8 mouse cellular contexts compared by ENCODE assay signal in the genomic region with DNA sequence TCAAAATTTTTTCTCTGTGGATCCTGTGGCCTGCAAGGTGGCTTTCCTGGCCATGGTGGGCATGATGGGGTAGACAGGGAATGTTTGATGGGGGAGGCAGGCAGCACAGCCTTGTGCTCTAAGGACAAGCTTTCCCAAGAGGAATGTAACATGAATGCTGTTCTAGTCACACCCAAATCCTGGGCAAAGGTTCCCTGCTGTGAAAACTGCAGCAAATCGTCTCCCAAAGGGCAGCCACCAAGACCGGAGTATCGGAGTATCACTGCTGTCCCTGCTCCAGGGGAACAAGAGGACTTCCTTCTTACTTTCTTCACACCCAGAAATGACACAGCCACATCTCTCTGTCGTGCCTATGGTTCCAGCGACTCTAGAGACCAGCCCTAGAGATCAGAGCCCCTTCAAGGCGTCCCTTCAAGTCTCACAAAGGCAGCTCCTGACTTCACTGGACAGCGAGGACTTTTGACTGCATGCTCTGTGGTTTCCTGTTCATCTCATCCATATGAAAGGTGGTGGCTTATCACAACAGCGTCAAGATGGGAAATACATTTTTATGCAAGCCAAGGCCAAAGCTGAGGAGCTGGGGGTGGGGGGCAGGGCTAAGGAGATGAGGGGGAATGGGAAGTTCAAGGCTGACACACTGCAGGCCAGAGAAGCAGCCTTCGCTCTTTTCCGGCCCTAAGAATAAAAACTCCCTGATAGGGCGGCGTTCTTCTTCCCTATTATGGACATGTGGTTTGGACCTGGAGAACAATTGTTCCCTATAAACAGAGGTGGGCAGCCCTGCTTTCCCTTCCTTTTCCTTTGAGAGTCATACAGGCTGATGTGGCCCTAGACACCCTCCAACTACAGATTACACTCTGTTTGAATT. TPM values are rescaled to one million over a fixed set of nuclear protein-coding genes. Genes with fewer than 3 reads are reported as not detected.
DNase-seq lines count a peak whose midpoint lies in the region; ATAC-seq and TF ChIP-seq lines count a peak whose summit lies in the region.

No protein-coding gene starts in this region.

- H3K4me2 ChIP-seq in forebrain, embryonic 16.5 days (ENCODE audit: low read length) = no peak overlapping the region
- H3K4me2 ChIP-seq in kidney, postnatal 0 days (ENCODE audit: low read length) = no peak overlapping the region

- DNase-seq in forebrain, embryonic 10.5 days (ENCODE audit: extremely low spot score, low spot score) = no peak
- DNase-seq in kidney, postnatal 0 days (ENCODE audit: low spot score) = no peak
- peak; percentile 75 for DNase-seq in lung, postnatal 36 days
- DNase-seq in left cerebral cortex, postnatal 4 days = no peak
- no peak for DNase-seq in gastrocnemius, adult 18-20 months (ENCODE audit: low spot score)
- no peak for DNase-seq in ovary, adult 18-20 months (ENCODE audit: low spot score)

- H3K9ac ChIP-seq in forebrain, embryonic 16.5 days (replicated peaks; ENCODE audit: low read depth, low read length) = no peak overlapping the region
- H3K9ac ChIP-seq in kidney, postnatal 0 days (ENCODE audit: low read depth, low read length) = no peak overlapping the region

- H3K36me3 ChIP-seq in forebrain, embryonic 10.5 days (replicated peaks) = no peaks in the 10 kb centered on the region
- no peaks in the 10 kb centered on the region for H3K36me3 ChIP-seq in forebrain, embryonic 16.5 days (ENCODE audit: control insufficient read depth, insufficient read depth)
- H3K36me3 ChIP-seq in kidney, postnatal 0 days (ENCODE audit: insufficient read depth, low read length) = no peaks in the 10 kb centered on the region

- intact Hi-C loops in left cerebral cortex, postnatal 4 days (cut with DNase I) = no loop called here

- no peak for ATAC-seq in forebrain, embryonic 16.5 days
- ATAC-seq in granulocyte monocyte progenitor cell, adult 5-6 weeks (replicated peaks; ENCODE audit: poor library complexity, severe bottlenecking) = peak; percentile 58
- no peak for ATAC-seq in kidney, postnatal 0 days (replicated peaks; ENCODE audit: low FRiP score, low read depth)

- 0 out of 2 replicates have a peak overlapping the region, but pooled peaks have one; percentile 1 for H3K27ac ChIP-seq in forebrain, embryonic 10.5 days
- no peak overlapping the region for H3K27ac ChIP-seq in forebrain, embryonic 16.5 days (ENCODE audit: low read length)
- peak overlapping the region; percentile 25 for H3K27ac ChIP-seq in kidney, postnatal 0 days

- WGBS in forebrain, embryonic 10.5 days = 73% methylated on average over 12 of the region's 12 CpGs
- 76% methylated on average over 12 of the region's 12 CpGs for WGBS in forebrain, embryonic 16.5 days
- WGBS in kidney, postnatal 0 days = 56% methylated on average over 12 of the region's 12 CpGs

- H3K27me3 ChIP-seq in forebrain, embryonic 10.5 days (ENCODE audit: poor library complexity, severe bottlenecking) = no peaks in the 10 kb centered on the region
- H3K27me3 ChIP-seq in forebrain, embryonic 16.5 days (replicated peaks; ENCODE audit: control insufficient read depth, insufficient read depth, low read length) = no peaks in the 10 kb centered on the region
- H3K27me3 ChIP-seq in kidney, postnatal 0 days (ENCODE audit: insufficient read depth, low read length) = no peaks in the 10 kb centered on the region

- no peak overlapping the region for H3K4me3 ChIP-seq in forebrain, embryonic 10.5 days
- H3K4me3 ChIP-seq in forebrain, embryonic 16.5 days (replicated peaks; ENCODE audit: low read length) = no peak overlapping the region
- no peak overlapping the region for H3K4me3 ChIP-seq in kidney, postnatal 0 days (replicated peaks; ENCODE audit: low read depth, low read length)

- no peaks in the 10 kb centered on the region for H3K9me3 ChIP-seq in forebrain, embryonic 10.5 days
- no peaks in the 10 kb centered on the region for H3K9me3 ChIP-seq in forebrain, embryonic 16.5 days (ENCODE audit: control insufficient read depth, low read length)
- no peaks in the 10 kb centered on the region for H3K9me3 ChIP-seq in kidney, postnatal 0 days (replicated peaks; ENCODE audit: low read length)

- no peak for TF ChIP-seq CTCF in kidney, postnatal 0 days (IDR thresholded peaks at IDR 0.05; ENCODE audit: low read depth)

- H3K4me1 ChIP-seq in forebrain, embryonic 10.5 days = peaks cover 35% of the 10 kb centered on the region
- H3K4me1 ChIP-seq in forebrain, embryonic 16.5 days (replicated peaks; ENCODE audit: control insufficient read depth, insufficient read depth, low read length) = no peaks in the 10 kb centered on the region
- peaks cover 8% of the 10 kb centered on the region; the same call in 1 of the 2 replicates for H3K4me1 ChIP-seq in kidney, postnatal 0 days (replicated peaks; ENCODE audit: insufficient read depth, low read length)

RNA-seq across cellular contexts. Expression of gene Itpkb, which starts 27.8 kb away (rescaled TPM):
- 2.5 and 2.8 TPM in 2 replicates for polyA plus RNA-seq in forebrain, embryonic 10.5 days (2016; fragmentation: Nextera tagmentation; extraction: Ambion mirVana)
- 2.0 and 2.4 TPM in 2 replicates for polyA plus RNA-seq in forebrain, embryonic 16.5 days (2015; fragmentation: Nextera tagmentation; extraction: Ambion mirVana)
- 18.7 and 19.6 TPM in 2 replicates for total RNA-seq in granulocyte monocyte progenitor cell, adult 5-6 weeks (2014; fragmentation: Nextera tagmentation)
- total RNA-seq in granulocyte monocyte progenitor cell, adult 5-6 weeks (2017) = 9.6 and 13.3 TPM in 2 replicates
- 6.8 and 7.1 TPM in 2 replicates for polyA plus RNA-seq in kidney, postnatal 0 days (2015; fragmentation: Nextera tagmentation; extraction: Ambion mirVana)
- 10 to 100 TPM; 12.1 to 12.3 TPM for total RNA-seq in left cerebral cortex, postnatal 4 days (2021)
- 10 to 100 TPM; 11.3 to 21.8 TPM for total RNA-seq in gastrocnemius, adult 18-20 months (2021)

RNA-seq across cellular contexts. Expression of gene Psen2, which starts 39.2 kb away (rescaled TPM):
- polyA plus RNA-seq in forebrain, embryonic 10.5 days (2016; fragmentation: Nextera tagmentation; extraction: Ambion mirVana) = 6.4 and 6.5 TPM in 2 replicates
- 11.5 and 14.7 TPM in 2 replicates for polyA plus RNA-seq in forebrain, embryonic 16.5 days (2015; fragmentation: Nextera tagmentation; extraction: Ambion mirVana)
- total RNA-seq in granulocyte monocyte progenitor cell, adult 5-6 weeks (2014; fragmentation: Nextera tagmentation) = 25.5 and 27.9 TPM in 2 replicates
- 19.6 and 24.5 TPM in 2 replicates for total RNA-seq in granulocyte monocyte progenitor cell, adult 5-6 weeks (2017)
- 19.8 and 20.8 TPM in 2 replicates for polyA plus RNA-seq in kidney, postnatal 0 days (2015; fragmentation: Nextera tagmentation; extraction: Ambion mirVana)
- 10 to 100 TPM; 17.4 to 21.1 TPM for total RNA-seq in left cerebral cortex, postnatal 4 days (2021)
- total RNA-seq in gastrocnemius, adult 18-20 months (2021) = 1 to 10 TPM; 8.2 to 8.4 TPM
